Mouse (Mus musculus): ENCODE measurements around the gene Grm4.

The Grm4 gene

DNA sequence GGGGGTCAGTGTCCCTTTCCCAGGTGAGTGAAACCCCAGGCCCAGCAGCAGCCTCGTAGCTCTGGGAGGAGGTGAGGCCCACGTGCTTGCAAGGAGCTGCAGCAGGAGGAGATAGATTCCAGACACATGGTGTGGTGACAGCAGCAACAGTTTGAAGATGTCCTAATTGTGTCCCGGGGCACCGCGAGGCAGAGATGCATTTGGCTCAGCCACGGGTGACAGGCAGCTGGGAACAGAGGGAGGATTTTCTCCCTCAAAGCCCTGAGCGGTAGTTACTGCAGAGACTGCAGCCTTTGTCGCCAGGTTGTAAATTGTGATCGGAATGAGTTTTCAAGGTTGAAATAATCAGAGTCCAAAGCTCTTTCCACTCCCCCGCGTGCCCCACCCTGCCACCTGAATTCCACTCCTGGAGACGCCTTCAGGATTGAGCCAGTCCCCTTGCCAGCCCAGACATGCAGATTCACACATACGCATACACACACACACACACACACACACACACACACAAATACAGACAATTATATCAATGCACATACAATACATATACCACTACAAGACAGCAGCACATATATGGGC, 78.6 kb downstream of the Grm4 start:
- peak in 1 of 2 experiments; percentile 35 for DNase-seq

DNA sequence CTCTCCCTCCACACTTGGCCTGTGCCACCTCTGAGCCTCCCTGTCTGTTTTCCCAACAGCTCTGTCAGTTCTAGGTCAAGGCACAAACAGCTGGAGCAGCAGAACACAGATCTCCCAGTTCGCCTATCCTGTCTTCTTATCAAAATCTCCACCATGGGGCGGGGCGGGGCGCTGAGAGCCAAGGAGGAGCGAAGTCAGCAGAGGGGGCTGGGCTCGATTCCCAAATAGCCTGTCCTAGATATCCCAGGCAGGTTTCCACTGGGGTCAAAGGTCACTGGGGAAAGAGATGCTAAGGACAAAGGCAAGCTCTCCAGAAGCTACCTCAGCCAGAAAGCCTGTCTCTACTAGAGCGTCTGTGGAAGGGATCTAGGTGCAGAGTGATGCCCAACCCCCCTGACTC, 79.4 kb downstream of the Grm4 start:
- no peak for DNase-seq

GRCm38 (mm10) chr17:27435799-27436198, 85.4 kb downstream of the Grm4 start:
- peak in 1 of 2 experiments; percentile 40 for DNase-seq

GRCm38 (mm10) chr17:27435225-27435624, 86.0 kb downstream of the Grm4 start:
- DNase-seq: peak; percentile 70 to 73

GRCm38 (mm10) chr17:27434066-27434465, 87.1 kb downstream of the Grm4 start:
- DNase-seq: no peak

GRCm38 (mm10) chr17:27433179-27433680, 88.0 kb downstream of the Grm4 start:
- peak in 1 of 2 experiments; percentile 14 for DNase-seq

DNA sequence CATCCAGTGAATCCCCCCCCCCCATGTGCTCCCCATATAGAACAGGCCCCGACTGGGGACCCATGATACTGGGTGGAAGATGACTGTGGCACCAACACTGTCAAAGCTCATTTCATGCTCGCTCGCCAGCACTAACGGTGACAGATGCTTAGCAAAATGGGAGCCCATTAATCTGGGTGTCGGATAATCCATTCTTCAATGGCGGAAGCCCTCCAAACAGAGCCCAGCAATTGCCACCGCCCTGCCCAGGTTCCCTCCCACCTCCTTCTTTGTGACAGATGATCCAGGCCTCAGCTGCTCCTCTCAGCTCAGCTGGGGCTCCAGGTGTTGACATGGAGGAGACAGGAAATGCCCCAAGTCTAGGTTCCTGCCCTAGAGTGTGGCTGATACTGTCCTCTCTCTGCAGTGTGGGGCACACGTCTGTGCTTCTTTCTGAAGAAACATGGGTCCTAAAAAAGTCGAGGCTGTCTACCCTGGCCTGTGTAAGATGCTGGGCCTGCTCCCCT, 89.0 kb downstream of the Grm4 start:
- peak in 1 of 2 experiments; percentile 7 for DNase-seq

- DNase-seq: peak; percentile 17 to 31
Measured at GRCm38 (mm10) chr17:27431049-27431839, 90.0 kb downstream of the Grm4 start.

DNA sequence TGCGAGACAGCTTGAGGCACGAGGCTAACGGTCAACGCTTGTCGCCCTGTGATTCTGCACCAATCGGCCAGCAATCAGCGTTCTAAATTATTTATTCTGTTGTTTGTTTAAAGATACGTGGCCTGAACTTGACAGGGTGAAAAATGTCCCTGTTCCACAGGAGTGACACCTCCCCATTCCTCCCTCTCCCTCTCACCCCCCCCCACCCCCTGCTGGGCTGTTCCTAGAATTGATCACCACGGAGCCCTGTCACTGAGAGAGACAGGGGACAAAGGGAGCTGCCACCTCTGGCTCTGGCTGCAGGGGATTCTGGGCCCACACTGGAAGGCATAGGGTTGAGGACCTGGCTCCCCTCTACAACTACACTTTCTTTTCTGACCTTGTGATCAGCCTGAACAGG, 91.4 kb downstream of the Grm4 start:
- no peak for DNase-seq

GRCm38 (mm10) chr17:27425016-27425415, 96.2 kb downstream of the Grm4 start:
- peak in 1 of 2 experiments; percentile 30 for DNase-seq

DNA sequence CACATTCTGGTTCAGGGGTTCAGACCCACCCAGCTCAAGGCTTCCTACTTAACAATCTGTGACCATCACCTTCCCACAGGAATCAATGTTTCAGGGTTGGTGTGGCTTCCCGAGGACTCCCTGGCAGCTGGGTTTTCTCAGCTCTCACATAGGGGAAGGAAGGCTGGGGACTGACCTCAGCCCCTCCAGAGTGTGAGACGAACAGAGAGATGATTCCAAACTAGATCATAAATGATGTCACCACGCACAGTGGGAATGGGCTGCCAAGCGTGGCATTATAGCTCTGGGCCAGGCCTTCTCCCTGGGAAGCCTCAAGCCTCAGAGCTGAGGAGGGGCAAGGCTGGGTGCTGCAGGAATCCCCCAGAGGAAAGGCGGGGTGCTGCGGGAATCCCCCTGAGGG, 96.8 kb downstream of the Grm4 start:
- peak in 1 of 2 experiments; percentile 30 for DNase-seq

DNA sequence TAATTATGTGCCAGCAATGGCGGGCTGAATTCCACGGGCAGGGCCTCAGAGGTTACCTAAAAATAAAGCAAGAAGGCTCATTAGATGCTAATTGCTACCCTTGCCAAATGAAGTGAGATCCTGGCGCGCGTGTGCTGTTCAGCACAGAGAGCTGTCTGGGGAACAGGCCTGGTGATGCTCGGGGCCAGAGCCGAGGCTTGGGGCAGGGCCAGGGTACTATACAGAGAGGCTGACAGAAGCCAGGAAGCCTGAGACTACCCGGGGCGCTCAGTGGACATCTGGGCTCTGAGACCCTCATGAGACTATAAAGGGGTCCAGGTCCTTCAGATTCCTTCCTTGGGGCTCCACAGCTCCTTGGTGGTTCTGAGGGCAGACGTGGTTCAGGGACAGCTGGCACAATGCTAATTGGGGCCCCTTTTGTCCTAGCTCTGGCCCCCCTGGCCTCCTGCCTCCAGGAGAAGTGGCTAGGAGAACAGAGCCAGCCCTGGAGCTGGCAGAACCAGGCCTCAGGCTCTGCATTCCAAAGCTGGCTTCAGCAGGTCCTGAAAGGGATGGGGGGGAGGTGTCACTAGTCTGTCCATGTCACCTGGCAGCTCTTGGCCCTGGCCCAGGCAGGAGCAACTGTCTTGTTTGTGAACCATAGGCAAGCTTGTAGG, 98.3 kb downstream of the Grm4 start:
- DNase-seq: peak; percentile 81 to 83

GRCm38 (mm10) chr17:27422371-27422725, 98.9 kb downstream of the Grm4 start:
- no peak for DNase-seq

GRCm38 (mm10) chr17:27421837-27422236, 99.4 kb downstream of the Grm4 start:
- peak; percentile 13 to 36 for DNase-seq

DNA sequence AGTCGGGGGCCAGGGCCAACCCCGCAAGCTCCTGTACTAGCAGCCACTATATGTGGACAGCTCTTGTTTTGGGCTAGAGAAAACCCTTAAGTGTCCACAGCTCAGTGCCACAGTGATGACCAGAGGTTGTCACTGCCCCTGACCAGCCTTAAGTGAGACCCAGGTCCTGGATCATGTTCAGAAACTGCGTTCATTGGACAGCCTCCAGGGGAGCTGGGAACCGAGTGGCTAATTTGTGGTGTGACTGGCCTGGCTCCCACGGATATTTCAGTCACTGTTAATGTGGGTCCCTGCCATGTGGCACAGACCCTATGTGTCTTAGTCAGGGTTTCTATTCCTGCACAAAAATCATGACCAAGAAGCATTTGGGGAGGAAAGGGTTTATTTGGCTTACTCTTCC, 112.2 kb downstream of the Grm4 start:
- DNase-seq: no peak

GRCm38 (mm10) chr17:27408531-27408930, 112.7 kb downstream of the Grm4 start:
- DNase-seq: peak; percentile 25 to 37

DNA sequence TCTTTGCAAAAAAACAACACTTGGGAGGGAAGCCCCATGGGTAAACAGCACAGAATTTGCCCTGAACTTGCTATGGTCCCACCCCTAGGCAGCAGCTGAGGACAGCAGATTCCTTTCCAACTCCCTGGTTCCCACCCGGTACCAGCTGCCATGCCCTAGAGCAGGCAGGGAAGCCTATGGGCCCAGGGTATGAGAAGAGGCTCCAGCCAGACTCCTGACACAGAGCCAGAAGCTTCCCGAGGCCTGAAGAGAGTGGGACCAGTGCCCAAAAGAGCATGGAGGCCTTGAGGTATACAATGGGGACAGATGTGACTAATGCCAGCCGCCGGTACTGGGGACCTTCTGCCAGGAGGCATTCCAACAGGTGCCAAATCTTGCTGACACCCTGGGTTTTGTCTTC, 114.2 kb downstream of the Grm4 start:
- no peak for DNase-seq

- DNase-seq: no peak
Measured at GRCm38 (mm10) chr17:27405376-27406024, 115.7 kb downstream of the Grm4 start.

- DNase-seq: no peak
Measured at GRCm38 (mm10) chr17:27401200-27401599, 120.0 kb downstream of the Grm4 start.

- DNase-seq: no peak
Measured at GRCm38 (mm10) chr17:27393931-27394330, 127.3 kb downstream of the Grm4 start.

DNA sequence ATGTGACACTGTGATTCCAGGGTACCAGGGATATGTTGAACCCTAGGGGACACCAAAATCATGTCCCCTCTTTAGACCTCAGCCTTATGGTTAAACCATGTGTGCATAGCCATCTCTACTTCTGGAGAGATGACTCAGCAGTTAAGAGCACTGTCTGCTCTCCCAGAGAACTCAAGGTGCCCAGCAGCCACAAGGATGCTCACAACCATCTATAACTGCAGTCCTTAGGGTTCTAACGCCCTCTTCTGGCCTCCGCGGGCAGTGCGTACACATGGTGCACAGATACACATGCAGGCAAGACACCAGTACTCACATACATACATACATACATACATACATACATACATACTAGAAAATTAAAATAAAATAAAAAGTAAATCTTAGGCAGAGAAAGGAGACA, 127.8 kb downstream of the Grm4 start:
- DNase-seq: no peak

- DNase-seq: no peak
Measured at GRCm38 (mm10) chr17:27392918-27393317, 128.3 kb downstream of the Grm4 start.

DNA sequence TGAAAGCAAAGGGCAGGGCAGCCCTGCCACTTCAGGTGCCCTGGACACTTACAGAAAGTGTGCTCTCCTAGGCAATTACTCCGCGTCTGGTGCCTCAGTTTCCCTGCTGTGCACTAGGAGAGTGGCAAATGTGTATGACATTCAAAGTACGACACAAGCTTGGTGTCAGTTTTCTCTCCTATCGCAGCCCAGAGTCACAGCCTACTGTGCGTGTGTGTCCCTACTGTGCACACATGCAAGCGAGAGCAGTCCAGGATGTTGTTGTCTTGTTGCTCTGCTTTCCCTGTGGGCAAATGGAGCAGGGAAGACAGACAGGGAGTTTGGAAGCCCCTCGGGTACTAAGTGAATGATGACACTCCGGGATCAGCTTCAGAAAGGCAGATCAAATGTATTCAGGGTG, 131.2 kb downstream of the Grm4 start:
- DNase-seq: no peak

All from cerebellum, postnatal 36 days (tissue).